Mouse (Mus musculus) thymus, postnatal 10 days (tissue): ENCODE measurements at regions not wholly inside any gene's neighbourhood (a gene's known extent, or its start where the extent isn't known, plus 50 kb on each side); places are given as distances from the start of the nearest gene placed in this dataset.

Experiments used
- DNase-seq, 2 experiments: peaks; one replicate each; pipeline ENCODE4 v3.0.0; 2021; ENCODE audit warnings: low spot score in 2 of 2

DNA sequence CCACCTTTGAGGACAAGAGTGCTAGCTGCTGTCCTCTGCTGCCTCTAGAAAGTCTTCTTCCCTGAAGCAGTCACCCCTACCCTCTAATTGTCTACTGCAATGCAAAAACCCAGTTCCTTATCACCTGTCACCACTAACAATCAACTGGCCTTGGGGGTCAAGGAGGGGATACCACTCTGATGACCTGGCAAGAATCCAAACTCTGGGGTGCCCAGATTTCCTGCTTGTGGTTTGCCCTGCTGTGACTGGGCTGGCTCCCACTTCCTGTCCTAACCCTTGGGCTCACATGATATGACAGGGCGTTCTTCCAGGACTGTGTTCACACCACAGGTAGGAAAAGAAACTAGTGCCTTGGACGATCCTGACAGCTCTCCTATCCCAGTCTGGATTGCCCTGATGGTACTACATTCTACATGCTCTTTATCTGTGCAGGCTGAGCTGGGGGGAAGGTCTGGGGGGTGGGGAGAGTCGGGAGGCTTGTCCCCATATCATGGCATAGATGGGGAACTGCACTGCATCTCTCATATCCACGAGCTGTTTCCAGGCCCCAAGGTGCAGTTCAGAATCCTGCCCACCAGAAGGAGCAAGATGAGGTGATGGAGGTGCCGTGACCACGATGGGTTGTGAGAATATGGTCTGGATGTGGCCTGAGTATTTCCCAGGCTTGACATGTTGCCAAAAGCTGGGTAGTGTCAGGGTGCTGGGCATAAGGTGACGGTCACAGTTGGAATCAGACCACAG lies 81.0 kb downstream of the Maf start:
- DNase-seq, result no peak

- DNase-seq, result no peak
Measured at GRCm38 (mm10) chr8:115625072-115625471, 82.5 kb downstream of the Maf start.

DNA sequence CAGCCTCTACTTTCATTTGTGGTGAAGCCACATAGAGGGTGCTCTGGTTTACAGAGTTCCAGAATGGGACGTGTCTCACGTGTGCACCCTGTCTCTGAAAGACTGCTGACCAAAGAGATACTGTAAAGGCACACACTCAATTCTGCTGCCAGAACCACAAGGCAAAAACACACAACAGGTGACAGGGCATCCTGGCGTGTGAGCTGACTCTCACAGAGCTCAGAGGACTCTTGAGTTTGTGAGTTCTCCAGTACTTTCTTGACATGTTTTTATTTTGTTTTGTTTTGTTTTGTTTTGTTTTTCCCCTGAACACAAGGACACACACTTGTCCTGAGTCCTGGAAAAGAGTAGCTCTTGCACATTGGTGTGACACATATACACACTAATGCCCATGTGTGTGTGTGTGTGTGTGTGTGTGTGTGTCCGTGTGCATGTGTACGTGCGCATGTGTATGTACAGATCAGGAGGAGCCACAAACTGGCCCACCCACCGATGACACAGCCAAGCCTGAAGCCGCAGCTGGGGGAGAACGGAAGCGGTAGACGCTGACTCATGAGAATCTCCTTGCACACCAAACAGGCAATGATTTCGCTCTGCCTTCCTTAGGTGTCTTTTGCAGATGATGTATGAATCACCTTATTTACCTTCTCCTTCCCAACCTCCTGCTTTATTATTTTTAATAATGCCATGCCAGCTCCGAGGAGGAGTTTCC lies 89.4 kb downstream of the Maf start:
- DNase-seq, result peak; percentile 63 to 74

- no peak for DNase-seq
Measured at GRCm38 (mm10) chr8:115616871-115617605, 90.6 kb downstream of the Maf start.

DNA sequence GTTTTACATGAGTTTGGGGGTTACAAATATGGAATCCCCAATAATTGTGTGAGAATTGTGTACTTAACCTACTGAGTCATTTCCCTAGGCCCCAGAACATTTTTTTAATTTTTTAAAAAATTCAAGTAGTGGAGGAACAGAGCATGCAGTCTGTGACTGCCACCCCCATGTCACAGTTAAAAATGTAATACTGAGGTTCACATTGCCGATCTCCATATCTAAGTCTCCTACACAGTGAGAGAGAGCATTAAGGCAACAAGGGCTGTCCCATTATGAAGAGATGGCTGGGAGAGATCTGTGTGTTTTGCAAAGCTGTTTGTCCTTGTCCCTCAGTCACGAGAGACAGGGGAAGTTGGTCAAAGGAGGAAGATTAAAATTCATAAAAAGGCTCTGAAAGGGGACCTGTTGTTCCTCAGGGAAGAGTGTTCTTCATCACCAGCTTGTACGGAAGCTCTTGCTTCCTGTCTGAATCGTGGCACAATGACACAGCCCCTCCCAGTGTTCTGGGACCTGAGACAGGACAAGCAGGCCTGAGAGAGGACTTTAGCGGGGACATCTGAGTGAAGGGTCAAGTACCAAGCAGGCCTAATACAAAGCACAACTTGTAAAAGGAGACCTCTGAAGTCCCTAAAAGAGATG lies 93.5 kb downstream of the Maf start:
- DNase-seq, result no peak

- no peak for DNase-seq
Measured at GRCm38 (mm10) chr8:115612119-115612518, 95.5 kb downstream of the Maf start.

DNA sequence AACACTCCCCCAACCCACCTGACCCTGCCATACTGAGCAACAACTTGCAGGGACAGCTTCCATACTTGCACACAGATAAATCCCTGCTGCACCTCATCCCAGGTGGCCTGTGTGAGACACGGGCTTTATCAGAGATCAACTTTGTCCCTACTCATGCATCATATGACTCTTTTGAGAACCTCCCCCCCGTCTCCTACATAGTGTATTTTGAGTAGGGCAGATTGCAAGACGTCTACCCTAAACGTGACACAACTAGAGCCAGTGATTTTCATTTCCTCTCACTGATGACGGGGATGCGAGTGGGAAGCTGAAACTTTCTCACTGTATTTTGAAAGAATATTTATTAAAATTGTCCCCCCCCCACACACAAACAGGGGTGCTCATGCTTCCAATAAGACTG lies 107.8 kb downstream of the Maf start:
- DNase-seq, result no peak

GRCm38 (mm10) chr8:115597226-115597953 lies 110.2 kb downstream of the Maf start:
- no peak for DNase-seq

GRCm38 (mm10) chr8:115589721-115590120 lies 117.9 kb downstream of the Maf start:
- no peak for DNase-seq

DNA sequence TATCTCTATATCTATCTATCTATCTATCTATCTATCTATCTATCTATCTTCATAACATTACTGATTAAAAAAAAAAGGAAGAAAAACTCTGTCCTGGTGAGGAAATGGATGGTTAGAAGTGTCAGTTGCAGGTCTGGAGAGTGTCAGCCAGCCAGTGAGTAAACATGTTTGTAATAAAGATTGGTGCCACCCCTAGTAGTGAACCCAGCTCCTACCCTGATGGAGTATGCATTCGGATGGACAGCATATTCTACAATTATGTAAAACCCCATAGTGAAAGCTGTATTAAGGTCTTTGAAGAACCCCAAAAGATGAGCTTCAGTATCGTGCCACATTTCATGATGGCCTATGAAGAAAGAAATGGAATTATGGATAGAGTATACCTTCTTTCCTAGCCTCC lies 118.5 kb downstream of the Maf start:
- no peak for DNase-seq

DNA sequence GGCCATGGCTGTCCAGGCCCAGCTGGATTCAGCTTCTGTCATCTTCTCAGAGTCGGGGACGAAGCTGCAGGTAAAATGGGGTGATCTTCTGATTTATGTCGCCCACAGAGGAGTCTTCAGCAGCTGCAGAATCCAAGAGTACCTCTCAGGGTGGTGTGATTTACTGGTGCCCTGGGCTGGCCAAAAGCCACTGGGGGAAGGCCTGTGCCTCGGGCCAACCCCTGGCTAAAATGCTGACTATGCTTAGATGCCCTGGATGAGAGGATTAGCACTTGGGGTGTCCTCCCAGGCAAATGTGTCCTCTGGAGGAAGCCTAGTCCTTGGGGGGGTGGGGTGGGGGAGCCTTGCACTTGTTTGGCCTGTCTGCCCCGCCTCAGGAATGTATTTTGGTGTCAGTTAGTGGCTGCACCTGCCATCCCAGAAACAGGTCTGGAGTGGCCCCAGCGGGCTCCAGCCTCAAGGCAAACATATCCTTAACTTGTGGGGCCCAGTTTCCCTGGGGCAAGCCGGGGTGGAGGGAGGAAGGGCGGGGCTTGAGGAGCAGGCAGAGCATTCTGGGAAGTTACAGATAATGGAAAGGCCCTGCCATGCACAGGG lies 123.2 kb downstream of the Maf start:
- no peak for DNase-seq

- DNase-seq, result no peak
Measured at GRCm38 (mm10) chr8:115583221-115583620, 124.4 kb downstream of the Maf start.

DNA sequence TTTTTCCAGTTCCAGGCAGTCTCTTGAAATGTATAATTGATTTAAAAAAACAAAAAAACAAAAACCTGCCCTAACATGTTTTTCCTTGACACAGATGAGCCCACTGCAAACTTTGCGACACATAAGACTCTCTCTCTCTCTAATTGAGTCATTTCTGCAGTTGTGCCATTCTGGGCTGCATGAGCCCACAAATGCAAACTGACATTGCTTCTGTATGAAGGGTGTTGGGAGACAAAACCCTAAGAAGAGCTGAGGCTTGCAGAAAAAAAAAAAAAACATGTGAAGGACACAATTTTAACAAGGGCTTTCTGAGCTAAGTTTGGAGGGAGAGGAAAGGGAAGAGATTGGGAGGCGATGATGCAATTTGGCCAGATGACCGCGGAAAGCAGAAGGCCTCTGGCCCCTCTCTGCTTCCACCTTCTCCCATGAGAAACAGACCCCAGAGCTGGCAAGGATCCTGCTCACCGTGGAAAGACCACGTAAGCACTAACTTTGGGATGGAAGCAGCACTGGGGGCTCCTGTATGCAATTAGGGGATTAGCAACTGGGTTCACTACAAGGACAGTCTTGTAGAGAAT lies 125.6 kb downstream of the Maf start:
- DNase-seq, result no peak

DNA sequence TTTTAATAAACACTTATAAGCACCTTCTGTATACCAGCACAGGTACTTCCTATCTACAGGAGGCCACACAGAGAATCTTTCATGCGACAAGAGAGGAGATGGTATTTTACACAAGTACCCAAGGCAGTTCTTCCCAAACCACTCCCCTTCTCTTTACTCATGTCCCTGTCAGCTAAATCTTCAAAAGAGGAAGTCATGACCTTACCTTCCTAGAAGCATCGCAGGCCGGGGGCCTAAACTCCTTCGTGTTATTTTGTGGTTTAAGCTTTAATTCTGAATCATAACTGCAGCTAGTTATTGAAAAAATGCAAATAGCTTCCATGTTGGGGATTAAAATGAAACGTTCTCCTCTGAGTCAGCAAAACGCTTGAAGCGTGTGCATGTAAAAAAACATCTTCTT lies 139.2 kb downstream of the Maf start:
- DNase-seq, result no peak

DNA sequence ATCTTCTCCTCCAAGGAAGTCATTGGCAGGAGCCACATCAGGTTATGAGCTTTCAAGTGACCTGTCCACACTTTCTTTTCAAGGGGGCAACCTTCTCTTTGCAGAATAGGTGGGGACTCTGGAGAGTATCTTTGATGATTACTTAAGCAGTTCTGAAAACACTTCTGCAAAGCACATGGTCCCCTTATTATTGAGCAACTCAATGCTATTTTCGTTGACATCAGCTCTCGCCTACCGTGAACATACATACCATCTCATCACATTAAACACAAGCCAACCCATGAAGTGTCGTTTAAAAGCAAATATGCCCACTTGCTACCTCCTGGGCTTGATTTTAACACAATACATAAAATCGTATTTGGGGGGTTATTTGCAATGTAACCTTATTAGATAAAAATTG lies 141.8 kb downstream of the Maf start:
- no peak for DNase-seq

GRCm38 (mm10) chr8:115562362-115562761 lies 145.2 kb downstream of the Maf start:
- DNase-seq, result no peak

DNA sequence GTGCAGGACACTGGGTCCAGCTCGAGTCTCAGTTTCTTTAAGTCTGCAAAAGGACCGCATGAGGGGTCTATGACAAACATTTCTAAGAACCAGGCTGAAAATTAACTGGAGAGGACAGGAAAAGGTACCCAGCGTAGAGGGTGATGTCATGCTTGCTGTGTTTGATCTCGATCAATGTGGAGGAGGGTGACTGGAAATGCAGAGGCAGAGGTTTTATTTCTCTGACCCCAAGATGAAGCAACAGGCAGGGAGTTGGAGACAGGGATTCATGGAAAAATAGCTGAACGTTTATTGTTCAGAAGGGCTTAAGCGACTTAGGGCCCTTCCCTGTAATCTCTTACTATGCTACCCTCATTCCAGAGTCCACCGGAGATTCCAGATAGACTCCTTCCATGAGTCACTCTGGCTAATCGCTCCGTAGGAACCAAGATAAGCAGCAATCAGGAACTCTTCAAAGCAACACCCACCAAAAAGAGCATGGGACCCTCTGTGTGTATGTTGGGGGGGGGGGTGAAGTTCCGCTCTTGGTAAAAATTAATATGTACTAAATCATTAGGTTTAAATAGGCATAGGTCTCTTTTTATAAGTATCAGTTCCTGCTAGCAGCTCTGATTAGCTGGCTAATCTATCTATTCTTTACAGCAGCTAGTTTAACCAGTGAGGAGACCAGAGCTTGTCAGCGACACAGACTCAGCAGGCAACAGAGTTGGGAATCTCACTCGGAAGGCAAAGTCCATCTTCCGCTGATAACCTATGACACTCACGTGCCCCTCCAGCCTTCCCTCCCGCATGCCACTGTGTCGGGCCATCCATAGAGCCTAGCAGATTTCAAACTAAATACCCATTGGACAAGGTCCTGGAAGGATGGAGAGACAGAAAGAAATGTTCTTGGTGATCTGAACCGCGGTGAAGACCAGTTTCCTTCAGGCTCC lies 146.3 kb downstream of the Maf start:
- DNase-seq, result no peak

- DNase-seq, result no peak
Measured at GRCm38 (mm10) chr8:115555452-115555851, 152.1 kb downstream of the Maf start.

DNA sequence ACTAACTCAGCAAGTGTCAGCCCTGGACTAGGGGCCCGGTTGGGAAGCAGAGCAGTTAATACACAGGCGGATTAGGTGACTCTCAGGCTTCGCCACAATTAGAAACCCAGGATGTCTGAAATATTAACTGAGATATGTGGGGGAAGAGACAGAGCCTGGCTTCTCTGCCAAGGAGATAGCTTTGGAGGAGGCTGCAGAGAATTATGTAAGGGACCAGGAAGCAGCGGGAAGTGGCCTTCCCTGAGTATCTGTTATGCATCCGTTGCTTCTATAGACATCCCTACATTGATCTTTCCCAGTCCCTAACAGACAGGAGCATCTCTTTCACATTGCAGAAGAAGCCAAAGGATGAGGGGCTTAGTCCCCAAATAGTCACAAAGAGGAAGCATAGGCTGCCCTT lies 153.4 kb downstream of the Maf start:
- DNase-seq, result no peak

DNA sequence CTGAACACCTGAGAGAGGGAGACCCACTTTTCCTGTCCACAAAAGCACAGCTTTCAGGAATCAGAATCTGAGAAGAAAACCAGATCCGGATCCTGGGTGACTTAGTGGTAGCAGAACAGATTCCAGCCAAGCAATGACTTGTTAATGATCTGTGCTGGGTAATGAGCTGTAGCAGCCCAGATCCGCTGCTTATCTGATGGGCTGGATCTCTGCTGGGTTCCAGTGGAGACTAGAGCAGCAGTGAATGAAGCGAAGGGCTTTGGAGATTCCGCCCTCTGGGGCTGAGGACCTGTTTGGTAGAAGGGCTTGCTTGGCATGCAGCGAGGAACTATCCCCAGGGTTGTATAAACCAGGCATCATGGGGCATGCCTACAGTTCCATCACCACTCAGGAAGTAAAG lies 156.3 kb downstream of the Maf start:
- no peak for DNase-seq
